Mouse (Mus musculus) brain, embryonic 14.5 days (tissue): ENCODE measurements at regions not wholly inside any gene's neighbourhood (a gene's known extent, or its start where the extent isn't known, plus 50 kb on each side); places are given as distances from the start of the nearest gene placed in this dataset.

Experiments
- CTCF ChIP-seq: fragments of 200-500 bp; IDR thresholded peaks from 2 replicates; pipeline ENCODE4 v1.5.1; 2012; ENCODE audit warnings: inconsistent platforms, mild to moderate bottlenecking, moderate library complexity, borderline replicate concordance; ENCODE audit not compliant: insufficient read depth, insufficient read length; ENCODE audit errors: extremely low read depth
- POLR2A ChIP-seq: fragments of 200-500 bp; IDR thresholded peaks from 2 replicates; pipeline ENCODE4 v1.6.1; 2012; ENCODE audit warnings: mild to moderate bottlenecking, inconsistent platforms, borderline replicate concordance; ENCODE audit not compliant: poor library complexity, insufficient read depth, insufficient read length, severe bottlenecking; ENCODE audit errors: extremely low read depth

- TF ChIP-seq CTCF (no peak), POLR2A (no peak)
These were observed 215.2 kb downstream of the Srbd1 start for GRCm38 (mm10) chr17:85929699-85930286.
